Mouse (Mus musculus): ENCODE results near the gene Ilkap.

Gene Ilkap

DNA sequence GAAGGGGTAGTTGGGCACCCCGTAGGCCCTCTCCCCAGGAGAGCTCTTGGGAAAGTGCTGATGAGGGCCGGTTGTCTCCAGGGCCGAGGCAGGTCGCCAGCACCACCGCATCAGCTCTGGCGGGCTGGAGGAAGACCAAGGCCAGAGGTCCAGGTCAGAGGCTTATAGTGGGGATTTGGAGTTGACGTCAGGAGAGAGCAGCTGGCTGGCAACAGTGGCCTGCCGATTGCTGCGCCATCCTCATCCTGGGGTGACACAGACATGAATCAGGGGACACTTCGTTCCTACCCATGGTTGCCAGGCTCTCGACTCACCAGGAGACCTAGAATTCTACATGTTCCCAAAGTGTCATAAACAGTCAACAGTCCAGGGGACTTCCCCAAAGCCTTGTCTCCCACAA is 42.5 kb downstream of the Ilkap start:
- DNase-seq: no peak

DNA sequence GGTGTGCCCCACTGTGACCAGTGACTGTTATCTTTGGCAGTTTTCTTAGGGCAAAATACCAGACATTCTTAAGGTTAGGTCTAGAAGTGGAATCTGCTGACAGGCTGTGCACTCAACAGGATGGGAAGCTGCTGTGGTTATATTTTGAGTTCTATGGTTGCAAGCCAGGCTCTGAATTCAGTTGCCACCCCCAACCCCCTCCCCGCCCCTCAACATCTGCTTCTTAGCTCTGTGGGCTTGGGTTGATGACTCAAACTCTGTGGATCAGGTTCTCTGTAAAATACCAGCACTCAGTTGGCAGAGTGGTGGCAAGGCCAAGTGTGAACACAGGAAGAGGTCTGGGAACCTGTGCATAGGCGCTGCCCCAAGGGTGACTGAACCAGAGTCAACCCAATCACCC is 46.3 kb downstream of the Ilkap start:
- DNase-seq: no peak

DNA sequence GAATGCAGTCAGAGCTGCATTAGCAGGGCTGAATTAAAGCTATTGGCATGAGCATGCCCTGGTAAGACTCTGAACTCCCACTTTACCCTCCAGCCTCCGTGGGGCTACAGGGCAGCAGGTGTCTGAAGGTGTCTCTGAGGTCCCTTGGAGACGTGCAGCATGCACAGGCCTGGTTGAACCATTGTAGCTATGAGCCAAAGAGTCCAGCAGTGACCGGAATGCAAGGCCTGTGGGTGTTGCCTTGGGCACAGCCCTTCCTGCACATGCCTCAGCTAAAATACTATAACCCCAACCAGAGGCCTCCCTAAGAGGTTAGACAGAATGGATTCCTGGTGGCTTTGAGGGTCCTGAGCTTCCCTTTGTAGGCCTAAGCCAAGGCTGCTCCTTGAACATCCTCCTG is 47.4 kb downstream of the Ilkap start:
- DNase-seq: no peak

DNA sequence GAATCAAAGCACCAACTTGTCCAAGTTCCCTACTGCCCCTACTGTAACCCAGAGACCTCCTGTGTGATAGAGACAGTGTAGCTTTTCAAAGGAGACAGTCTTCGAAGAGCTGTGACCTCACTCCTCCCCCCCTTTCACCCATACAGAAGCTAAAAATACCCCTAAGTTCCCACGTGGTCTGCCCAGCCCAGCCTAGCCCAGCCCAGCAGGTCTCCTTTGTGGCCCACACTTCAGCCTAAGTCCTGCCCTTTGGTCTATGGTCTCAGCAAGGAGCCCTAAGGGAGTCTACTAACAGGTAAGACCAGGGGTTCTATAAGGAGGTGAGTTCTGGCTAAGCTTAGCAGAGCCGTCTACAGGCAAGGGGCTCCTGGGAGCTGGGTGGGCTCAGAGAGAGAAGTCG is 47.8 kb downstream of the Ilkap start, which contains the start of gene Klhl30:
TSS of gene Klhl30 (plus strand) at position 176 of the 400 bp plus-strand sequence.
- DNase-seq: no peak

DNA sequence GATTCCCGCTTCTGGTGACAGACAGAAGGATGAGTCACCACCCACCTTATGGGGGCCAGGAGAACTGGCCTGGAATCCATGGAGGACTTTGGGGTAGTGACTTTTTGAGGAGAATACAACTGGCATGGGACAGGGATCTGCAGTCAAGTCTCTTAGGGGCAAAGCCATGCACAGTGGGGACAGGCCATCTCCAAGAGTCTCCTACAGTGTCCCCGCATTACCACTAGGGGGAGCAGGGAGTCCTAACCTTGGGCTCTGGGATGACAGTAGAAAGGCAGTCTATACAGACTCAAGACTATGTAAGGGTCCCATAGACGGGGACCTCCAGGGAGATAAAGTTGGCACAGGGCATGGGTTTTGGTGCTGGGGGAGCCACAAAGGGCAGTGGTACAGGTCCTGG is 51.7 kb downstream of the Ilkap start:
- DNase-seq: peak; percentile 47 to 64

DNA sequence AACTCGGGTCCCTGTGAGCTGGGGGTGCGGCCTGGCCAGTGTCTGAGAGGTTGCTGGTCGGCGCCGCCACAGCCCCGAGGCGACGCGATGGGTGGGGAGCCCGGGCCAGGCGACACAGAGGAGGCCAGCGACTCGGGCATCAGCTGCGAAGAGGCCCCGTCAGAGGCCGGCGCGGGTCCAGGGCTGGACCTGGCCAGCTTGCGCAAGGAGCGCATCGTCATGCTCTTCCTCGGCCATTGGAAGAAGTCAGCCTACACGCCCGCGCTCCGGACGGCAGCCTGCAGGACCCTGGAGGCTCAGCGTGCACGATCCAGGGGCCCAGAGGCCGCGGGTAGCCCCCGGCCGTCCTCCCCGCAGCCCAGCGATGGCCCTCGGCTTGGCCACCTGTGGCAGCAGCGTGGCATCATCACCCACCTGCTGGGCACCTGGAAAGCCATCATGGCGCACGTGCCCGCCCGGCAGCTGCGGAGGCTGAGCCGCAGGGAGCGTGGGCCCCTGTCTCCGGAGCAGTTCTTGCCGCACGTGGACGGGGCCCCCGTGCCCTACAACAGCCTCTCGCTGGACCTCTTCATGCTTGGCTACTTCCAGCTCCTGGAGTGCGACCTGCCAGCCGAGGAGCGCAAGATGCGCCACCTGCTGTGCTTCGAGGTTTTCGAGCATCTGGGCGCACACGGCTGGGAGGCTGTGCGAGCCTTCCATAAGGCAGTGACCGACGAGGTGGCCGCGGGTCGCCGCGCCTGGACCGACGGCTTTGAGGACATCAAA is 53.5 kb downstream of the Ilkap start:
- peak; percentile 31 to 62 for DNase-seq

DNA sequence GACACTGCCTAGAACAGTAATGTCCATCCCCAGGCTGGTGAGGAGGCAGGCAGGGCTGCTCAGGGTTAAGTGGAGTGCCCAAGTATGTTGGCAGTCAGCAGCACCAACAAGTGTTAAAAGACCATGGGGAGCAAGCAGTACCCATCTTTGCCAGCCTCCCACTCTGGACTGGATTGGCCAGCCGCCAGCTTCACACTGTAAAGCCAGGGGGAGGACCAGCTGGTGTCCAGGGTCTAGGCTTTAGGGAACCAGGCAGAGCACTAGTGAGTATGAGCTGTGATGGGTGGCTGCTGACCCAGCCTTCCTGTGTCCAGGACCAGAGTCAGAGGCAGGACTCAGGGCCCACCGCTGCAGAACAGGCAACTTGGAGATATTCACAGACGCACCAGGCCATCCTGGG is 54.6 kb downstream of the Ilkap start:
- DNase-seq: no peak

DNA sequence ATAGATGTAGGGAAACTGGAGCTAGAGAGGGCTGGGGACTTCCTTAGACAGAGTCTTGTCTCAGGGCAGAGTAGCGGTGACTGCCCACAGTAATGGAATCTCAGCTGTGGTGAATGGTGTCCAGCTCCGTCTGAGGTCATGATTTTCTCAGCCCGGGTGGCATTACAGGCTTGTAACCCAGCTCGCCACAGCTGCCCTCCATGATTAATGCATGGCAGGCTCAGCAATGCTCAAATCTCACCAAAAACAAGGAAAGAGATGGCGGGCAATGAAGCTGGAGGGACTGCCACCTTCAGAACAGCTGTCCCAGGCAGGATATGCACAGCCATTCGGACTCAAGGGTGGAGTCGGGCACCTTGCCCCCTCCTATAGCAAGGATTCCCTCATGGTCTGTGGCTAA is 61.3 kb downstream of the Ilkap start:
- no peak for DNase-seq

DNA sequence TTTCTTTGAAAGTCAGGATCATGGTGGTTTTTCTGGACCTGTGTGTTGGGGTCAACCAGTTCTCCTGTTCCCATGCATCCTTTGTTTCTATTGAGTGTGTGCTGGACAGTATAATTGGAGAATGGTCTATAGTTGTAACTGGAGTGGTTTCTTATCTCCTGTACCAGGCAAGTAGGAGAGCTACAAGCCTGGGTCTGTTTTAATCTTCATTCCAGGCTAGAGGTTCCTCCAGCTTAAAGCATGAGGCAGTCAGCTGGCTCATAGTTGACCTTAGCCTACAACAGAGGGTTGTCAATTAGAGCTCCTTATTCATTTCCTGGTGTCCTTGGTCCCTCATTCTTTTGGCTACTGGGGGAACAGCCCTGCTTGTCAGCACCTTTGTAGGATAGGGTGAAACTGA is 65.0 kb downstream of the Ilkap start:
- DNase-seq: no peak

DNA sequence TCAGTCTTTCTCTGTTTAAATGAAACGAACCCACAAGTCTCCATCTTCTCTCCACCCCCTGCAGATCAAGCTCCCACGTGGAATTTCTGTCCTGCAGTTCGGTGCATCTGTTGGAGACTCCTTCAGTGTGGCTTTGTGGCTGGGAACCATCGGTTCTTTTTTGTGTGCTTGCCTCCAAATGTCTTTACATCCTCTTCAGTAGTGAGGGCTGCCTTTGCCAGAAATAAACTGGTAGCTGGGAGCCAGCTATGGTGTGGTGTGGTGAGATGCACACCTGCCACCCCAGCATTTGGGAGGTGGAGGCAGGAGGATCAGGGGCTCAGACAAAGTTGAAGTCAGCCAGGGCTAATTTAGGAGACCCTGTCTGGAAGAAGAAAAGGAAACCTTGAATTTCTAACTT is 66.5 kb downstream of the Ilkap start:
- no peak for DNase-seq

DNA sequence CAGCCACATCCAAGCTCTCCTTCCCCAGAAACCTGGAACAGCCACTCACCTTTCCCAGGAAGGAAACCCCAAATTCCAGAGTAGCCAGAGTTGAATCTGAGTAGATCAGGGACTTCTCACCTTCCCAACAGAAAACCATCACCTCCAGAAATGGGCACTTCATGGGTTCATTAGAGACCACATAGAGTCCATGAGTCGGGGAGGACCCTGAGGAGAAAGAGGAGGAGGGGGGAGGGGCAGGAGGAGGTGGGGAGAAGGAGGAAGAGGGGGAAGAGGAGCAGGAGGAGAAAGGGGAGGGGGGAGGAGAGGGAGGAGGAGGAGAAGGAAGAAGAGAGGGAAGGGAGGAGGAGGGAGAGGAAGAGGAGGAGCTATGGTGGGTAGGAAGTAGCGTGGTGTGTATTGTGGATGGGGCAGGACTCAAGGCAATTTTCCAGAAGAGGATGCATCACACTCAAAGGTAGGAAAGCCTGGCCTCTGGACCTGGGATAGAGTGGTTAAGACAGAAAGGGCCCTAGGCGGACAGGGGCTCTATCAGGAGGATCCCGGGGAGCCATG is 73.0 kb downstream of the Ilkap start:
- no peak for DNase-seq

DNA sequence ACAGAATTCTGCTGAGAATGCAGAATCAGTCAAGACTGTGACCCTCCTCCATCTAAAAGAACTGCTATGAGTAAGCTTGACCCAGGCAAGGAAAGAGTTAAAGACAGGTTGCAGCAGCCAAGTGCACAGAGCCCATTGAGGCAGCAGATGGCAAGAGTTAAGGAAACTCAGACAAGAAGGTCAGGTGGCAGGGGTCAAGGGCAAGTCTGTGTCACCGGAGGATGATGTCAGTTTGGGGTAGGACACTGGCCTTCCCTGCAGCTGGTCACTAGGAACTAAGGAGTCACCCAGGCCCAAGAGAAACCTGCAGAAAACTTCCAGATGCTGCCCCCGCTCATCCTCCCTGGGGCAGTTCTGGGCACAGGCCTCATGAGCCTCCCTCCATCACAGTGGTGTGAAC is 74.0 kb downstream of the Ilkap start:
- DNase-seq: no peak

Data from kidney, adult 8-10 months (tissue).